Mouse (Mus musculus) left cerebral cortex, postnatal 14 days (tissue): Measurements from ENCODE around the gene Rbm47. TPM values are rescaled to one million over a fixed set of nuclear protein-coding genes. Genes with fewer than 3 reads are reported as not detected.

Experiments
- DNase-seq, 2 experiments: peaks; one replicate each; pipeline ENCODE4 v3.0.0; 2021 to 2022; ENCODE audit warnings: low spot score in 2 of 2, mixed read lengths in 1 of 2
- intact Hi-C: fragments of 180-260 bp; cut with DNase I; formaldehyde crosslinking; loops from one replicate; pipeline ENCODE4 v1.15.1; 2025
- total RNA-seq, 2 experiments: library from RNA; stranded (reverse); gene quantifications; 2 replicates each; pipeline ENCODE4 v1.2.3; 2021

Gene Rbm47
- total RNA-seq, 2 experiments from 2014 or later, result 1.2 to 1.6 TPM

GRCm38 (mm10) chr5:66046356-66046755 lies 126.6 kb downstream of the Rbm47 start:
- no peak for DNase-seq
- intact Hi-C loops, result no loop called here

DNA sequence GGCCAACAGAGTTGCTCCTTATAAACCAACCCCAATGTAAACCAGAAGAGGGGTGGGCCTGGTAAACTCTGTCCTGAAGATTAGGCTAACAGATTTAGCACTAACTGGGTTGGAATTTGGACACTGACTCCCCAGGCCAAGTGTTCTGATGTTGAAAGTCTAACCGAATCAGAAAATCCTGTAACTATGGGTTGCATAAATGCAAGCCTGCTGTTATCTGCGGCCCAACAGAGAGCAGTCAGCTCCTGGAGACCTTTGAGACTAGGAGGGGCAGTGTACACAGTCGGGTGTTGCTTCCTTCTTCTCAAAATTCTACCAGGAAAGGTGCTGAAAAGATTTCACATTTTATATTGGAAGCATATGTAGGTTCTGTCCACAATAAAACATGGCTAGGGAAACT lies 129.0 kb downstream of the Rbm47 start:
- intact Hi-C loops, result no loop called here
- no peak for DNase-seq

DNA sequence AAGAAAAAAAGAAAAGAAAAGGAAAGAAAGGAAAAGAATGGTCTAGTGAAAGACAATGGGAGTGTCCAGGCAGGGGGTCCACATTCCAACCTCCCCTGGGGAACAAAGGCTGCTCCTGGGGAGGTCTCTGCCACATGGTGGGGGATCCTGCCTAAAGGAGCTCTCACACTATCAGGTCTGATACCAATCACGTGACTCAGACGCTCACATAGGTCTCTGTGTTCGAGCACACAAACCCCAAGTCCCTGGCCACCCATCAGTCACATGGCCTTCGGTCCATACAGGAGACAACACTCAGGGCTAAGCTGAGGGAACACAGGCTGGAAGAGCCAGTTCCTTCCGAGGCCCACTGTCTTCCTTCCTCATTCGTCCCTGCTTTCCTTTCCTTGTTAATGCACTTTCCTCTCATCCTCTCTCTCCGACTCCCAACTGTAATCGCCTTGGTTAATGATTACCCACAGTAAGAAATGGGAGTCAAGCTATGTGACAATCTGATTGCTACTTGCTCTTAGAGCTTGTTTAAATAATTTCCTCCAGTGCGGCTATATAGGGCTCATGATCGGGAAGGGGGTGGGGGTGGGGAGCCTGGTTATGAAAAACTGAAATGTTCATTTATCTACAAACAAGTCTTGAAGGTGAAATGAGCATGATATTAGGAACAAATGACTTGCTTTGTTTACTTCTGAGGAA lies 130.1 kb downstream of the Rbm47 start:
- intact Hi-C loops, result no loop called here
- DNase-seq, result no peak

DNA sequence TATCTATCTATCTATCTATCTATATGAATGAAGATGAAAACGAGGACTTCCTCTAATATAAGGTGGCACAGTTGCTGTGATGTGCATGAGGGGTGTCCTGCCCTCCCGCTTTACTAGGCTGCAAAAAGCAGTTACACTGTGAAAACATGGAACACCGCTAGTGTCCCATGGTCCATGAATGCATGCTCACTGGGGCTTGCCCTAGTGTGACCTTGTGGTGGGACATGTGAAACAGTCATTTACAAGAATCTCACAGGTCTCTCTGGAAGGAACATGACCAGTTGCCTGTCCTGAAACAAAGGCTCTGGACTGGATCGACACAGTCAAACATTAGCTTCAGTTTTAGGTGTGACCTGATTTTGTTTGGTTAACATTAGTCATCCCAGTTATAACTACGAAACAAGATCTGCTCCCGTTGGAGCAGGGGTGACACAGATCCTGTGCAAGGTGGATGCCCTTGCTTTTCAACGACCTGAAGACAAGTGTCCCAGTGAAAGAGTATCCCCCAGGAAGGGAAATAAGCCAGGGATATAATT lies 132.1 kb downstream of the Rbm47 start:
- intact Hi-C loops, result no loop called here

GRCm38 (mm10) chr5:66039813-66040212 lies 133.1 kb downstream of the Rbm47 start:
- intact Hi-C loops, result no loop called here
- DNase-seq, result no peak

More for the DNA sequence above, 132.1 kb downstream of the Rbm47 start:
- no peak for DNase-seq

DNA sequence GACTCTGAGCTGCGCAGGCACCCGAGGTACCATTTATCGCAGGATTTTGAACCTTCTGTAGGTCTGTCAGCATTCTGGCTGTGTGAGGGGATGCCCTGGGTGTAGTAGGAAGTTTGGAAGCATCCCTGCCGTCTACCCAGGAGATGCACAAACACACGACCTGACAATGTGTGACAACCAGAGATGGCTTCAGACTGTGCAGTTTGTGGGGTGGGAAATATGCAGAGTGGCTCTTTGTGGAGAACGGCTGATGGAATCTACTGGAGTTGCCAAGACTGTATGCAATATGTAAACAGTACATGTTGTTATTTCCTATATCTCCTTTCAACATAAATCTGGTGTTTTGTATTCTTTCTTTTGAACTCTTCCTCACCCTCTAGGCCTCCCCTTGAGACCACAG lies 135.9 kb downstream of the Rbm47 start:
- DNase-seq, result no peak
- intact Hi-C loops, result no loop called here

DNA sequence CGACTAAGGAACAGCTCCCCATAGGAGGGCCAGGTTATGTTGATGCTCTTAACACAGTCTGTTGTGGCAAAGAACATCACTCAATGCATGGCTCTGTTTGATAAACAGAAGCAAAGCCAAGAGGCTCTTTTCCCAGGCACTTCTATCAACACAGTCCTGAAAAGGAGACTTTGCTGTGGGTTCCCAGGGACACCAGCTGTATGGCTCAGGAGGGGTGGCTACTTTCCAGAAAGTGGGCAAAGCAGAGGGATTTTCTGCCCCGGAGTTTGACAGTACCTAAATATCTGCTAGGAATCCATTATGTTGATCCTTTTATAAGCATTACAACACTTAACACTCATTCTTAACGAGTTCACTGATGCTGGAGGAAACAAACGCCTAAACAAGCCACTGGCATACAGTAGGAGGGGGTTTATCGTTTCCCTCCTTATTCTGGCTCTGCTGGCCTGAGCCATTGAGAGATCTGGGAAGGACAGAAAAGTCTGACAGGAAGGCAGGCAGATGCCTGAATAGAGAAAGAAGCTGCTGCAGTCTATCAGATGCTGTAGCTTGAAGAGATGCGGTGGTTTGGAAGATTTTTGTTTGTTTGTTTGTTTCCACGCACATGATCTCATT lies 136.4 kb downstream of the Rbm47 start:
- intact Hi-C loops, result no loop called here

DNA sequence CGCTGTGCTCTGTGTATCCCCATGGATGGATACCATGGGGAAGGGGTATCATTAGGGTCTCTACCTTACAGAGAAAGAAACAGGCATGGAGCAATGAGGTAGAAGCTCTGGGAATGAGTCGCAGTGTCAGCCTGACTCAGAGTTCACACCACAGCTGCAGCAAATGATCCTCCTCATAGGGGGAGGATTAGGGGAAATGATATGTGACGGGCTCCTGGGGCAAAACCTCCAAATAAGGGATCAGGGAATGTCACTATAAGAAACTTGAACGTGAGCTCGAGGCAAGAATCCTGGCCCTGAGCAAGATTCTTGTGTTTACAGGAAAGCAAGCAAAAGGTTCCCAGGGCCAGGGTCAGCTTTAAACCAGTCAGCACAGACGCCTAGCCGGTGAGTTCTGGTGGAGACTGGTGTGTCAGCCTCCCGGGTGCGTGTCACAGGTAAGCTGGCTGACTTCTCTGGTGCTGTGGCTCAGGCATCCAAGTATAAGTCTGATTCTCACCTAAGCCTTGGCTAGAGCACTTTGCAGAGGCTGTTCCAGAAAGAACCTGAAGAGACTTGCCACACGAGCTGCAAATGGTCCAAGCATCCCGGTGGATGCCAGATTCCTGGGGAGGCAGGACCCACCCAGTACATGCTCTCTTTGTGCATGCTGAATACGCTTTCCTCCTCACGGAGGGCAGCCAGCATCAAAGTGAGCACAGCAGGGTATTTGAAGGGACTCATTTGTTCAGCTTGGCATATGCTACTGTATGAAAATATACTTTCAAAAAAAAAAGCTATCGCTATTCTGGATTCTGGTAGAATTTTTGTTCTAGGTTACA lies 138.3 kb downstream of the Rbm47 start:
- DNase-seq, result no peak
- intact Hi-C loops, result no loop called here

More for the DNA sequence above, 136.4 kb downstream of the Rbm47 start:
- DNase-seq, result no peak

GRCm38 (mm10) chr5:66032826-66033225 lies 140.1 kb downstream of the Rbm47 start:
- intact Hi-C loops, result no loop called here

GRCm38 (mm10) chr5:66031699-66032098 lies 141.2 kb downstream of the Rbm47 start:
- DNase-seq, result no peak
- intact Hi-C loops, result no loop called here

More at GRCm38 (mm10) chr5:66032826-66033225, 140.1 kb downstream of the Rbm47 start:
- DNase-seq, result no peak

- intact Hi-C loops, result no loop called here
- DNase-seq, result no peak
Measured at GRCm38 (mm10) chr5:66028232-66028631, 144.7 kb downstream of the Rbm47 start.

DNA sequence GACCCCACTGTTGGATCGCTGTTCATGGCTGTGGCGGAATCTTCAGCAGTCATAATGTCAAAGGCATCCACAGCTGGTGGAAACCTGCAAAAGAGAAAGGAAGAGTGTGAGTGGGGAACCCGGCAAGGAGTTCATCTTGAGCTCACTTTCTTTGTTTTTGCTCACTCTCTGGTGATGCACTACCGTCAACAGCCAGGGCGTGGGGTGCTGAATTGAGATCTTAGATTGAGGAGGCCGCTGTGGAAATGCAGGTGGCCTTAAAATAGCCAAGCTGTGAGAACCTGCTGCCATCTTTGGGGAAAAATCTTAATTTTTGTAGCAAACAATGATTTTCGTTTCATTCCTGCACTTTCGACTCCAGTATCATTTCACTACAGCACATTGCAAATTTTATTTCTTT lies 145.7 kb downstream of the Rbm47 start:
- intact Hi-C loops, result no loop called here
- no peak for DNase-seq

- no peak for DNase-seq
- intact Hi-C loops, result no loop called here
Measured at GRCm38 (mm10) chr5:66026796-66027195, 146.1 kb downstream of the Rbm47 start.

- intact Hi-C loops, result no loop called here
- no peak for DNase-seq
Measured at GRCm38 (mm10) chr5:66015449-66015961, 157.4 kb downstream of the Rbm47 start.

- intact Hi-C loops, result no loop called here
- DNase-seq, result no peak
Measured at GRCm38 (mm10) chr5:66014437-66014836, 158.5 kb downstream of the Rbm47 start.

DNA sequence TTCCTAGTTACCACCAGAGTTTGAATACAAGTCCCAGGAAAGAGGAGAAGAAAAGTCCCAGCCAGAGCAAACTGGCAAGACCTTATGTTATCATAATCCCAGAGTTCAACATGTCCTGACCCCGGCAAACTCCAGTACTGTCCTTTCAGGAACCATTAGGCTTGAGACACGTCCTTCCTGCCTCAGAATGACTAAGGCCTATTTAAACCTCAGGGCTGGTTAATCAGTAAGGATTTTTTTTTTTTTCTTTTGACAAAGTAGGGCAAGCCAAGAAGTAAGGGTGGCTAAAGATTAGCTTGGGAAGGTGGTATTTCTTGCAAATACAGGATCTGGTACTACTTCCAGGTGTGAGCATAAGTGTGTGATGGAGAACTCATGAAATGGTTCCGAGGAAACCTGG lies 158.9 kb downstream of the Rbm47 start:
- intact Hi-C loops, result no loop called here

DNA sequence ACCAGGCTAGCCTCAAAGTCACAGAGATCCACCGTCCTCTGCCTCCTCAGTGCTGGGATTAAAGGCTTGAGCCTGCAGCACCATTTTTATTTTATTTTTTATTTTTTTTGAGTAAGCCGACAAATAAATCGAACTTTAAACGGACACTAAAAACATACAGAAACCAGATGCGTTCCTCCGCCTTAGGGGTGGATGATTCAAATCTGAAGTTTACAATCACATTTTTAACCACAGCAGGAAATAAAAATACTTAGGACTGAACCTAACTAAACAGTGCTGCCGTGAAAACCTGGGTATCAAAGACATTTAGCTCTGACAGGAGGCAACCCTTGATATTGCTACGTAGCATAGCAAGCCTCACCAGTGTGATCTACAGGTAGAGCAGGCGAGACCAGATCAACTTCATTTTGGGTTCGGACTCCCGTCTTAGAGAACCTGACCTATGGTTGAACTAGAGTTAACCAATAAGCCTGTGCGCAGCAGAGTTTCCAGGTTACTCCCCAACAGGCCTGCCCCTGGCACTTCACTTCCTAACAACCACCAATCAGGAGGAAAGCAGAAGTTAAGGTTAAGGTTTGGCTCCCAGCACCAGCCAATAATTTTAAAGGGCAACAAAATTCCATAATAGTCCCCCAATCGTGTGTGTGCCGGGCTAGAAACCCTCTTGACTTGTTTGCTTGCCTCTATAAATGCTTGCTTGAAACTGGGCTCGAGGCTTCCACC lies 164.5 kb downstream of the Rbm47 start:
- DNase-seq, result no peak
- intact Hi-C loops, result no loop called here

More for the DNA sequence above, 158.9 kb downstream of the Rbm47 start:
- DNase-seq, result no peak

DNA sequence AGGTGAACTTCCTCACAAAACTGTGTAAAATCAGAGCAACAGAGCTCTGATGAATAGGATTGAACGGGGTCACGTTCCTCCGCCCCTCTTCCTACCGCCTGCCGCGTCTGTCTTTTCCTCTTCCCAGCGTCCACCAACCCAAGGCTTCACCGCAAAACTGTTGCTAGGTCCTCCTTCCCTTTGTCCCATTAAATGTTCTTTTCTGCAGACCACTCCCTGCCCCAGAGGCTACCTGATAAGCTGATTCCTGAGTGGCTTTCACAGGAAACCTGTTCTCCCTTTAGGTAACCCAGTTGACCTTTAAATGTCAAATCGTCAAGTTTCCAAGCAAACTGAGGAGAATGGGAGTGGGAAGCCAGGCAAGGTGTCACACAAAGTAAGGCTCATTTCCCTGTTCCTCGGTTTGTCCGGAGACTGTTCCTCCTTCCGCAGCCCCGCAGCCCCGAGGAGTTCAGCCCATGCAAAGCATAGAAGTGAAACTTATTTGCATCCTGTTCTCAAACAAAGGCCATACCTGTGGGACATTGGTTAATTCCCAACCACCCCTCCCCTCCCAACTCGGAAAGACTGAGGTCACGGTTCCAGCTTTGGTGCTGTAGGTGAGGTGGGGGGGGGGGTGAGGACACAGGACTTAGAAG lies 167.8 kb downstream of the Rbm47 start:
- no peak for DNase-seq
- intact Hi-C loops, result no loop called here
